Mouse (Mus musculus) spleen, adult 2 months (tissue): Measurements from ENCODE around the gene Lonrf2. TPM values are rescaled to one million over a fixed set of nuclear protein-coding genes. Genes with fewer than 3 reads are reported as not detected.

ENCODE experiments used
- DNase-seq, 2 experiments: peaks; one replicate each; pipeline versions ENCODE4 v3.0.0 to v3.0.0-alpha.2; 2012 to 2021; ENCODE audit warnings: low spot score in 2 of 2, low read depth in 1 of 2
- H3K27ac ChIP-seq: fragments of 200-500 bp; 2 replicates; pipeline ENCODE4 v1.5.1; 2012; ENCODE audit warnings: low read length, inconsistent platforms; ENCODE audit not compliant: insufficient read depth
- H3K27me3 ChIP-seq: fragments of 200-500 bp; 2 replicates; pipeline ENCODE4 v1.6.1; 2012; ENCODE audit warnings: mild to moderate bottlenecking, moderate library complexity, low read length, inconsistent platforms; ENCODE audit not compliant: control insufficient read depth, insufficient read depth
- H3K36me3 ChIP-seq: fragments of 200-500 bp; 2 replicates; pipeline ENCODE4 v1.6.1; 2012; ENCODE audit warnings: mild to moderate bottlenecking, low read length, inconsistent platforms; ENCODE audit not compliant: control insufficient read depth, insufficient read depth
- H3K4me1 ChIP-seq: fragments of 200-500 bp; 2 replicates; pipeline ENCODE4 v1.6.1; 2011; ENCODE audit warnings: inconsistent platforms; ENCODE audit not compliant: control insufficient read depth, insufficient read depth, insufficient read length
- H3K4me3 ChIP-seq: fragments of 200-500 bp; 2 replicates; pipeline ENCODE4 v1.5.1; 2011; ENCODE audit warnings: mild to moderate bottlenecking, inconsistent platforms; ENCODE audit not compliant: insufficient read depth, insufficient read length; ENCODE audit errors: extremely low read depth
- CTCF ChIP-seq: fragments of 200-500 bp; IDR thresholded peaks from 2 replicates; pipeline ENCODE4 v1.5.1; 2011; ENCODE audit warnings: mild to moderate bottlenecking, inconsistent platforms; ENCODE audit not compliant: insufficient read depth, insufficient read length, insufficient replicate concordance; ENCODE audit errors: extremely low read depth
- POLR2A ChIP-seq: fragments of 200-500 bp; IDR thresholded peaks from 2 replicates; pipeline ENCODE4 v1.6.1; 2011; ENCODE audit warnings: low read depth, low read length, inconsistent platforms
- WGBS: fragments of 180-500 bp; shearing (Covaris S2); methylation state at CpG from one replicate; pipeline ENCODE4 v1.1.7; 2018; 5-methylcytosine and 5-hydroxymethylcytosine counted together
- polyA plus RNA-seq: library from polyadenylated mRNA; depleted of rRNA; stranded (reverse); fragments of >200 nt; gene quantifications from 2 replicates; pipeline ENCODE4 v1.2.3, GENCODE M21; 2012; rRNA removed

The Lonrf2 gene
- 0.02 and 0.05 TPM in 2 replicates for polyA plus RNA-seq

DNA sequence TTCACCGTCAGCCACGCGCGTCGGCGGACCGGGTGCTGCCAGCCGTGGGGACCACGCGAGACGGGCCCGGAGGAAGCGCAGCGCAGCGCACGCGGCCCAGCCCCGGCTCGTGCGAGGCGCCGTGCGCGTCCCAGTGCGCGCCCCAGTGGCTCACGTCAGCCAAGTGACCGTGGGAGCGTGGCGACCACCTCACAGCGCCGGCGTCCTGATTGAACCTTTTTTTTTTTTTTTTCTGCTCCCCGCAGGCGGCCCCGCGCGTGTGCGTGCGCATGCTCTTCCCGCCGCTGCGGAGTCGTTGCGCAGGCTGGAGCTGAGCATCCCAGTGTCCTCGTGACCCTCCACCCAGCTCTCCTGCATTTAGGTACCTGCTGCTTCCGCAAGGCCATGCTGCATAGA, at the start of gene Lonrf2:
Lonrf2 (minus strand) TSS at position 235 of the 396 bp plus-strand sequence.
- Histone ChIP-seq H3K4me1 (peaks cover 3% of the 10 kb centered on the region; the same call in 1 of the 2 replicates), H3K27ac (no peak within 1 kb of the TSS), H3K4me3 (no peak within 1 kb of the TSS), H3K36me3 (no peaks in the 10 kb centered on the region), H3K27me3 (peaks cover 7% of the 10 kb centered on the region)
- no peak for TF ChIP-seq CTCF
- no peak for TF ChIP-seq POLR2A
- 4% methylated on average over 47 of the region's 47 CpGs for WGBS
- DNase-seq, result no peak

DNA sequence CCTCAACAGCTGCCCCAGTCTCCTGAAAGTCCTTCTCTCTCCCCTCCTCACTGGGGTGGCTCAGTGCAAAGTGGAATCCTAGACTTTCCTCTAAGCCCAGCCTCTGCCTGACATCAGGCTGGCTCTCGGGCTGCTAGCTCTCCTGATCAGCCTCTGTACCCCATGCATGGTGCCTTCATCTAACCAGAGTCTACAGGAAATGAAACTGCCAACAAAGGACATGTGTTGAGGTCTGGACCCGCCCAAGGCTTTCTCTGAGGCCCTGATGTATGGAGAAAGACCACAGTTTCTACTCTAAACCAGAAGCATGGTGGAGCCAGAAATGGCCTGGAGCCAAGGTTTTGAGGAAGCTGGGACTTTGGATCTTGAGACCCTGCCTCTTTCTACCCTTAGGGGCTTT, 49.4 kb upstream of the Lonrf2 start:
- 8% methylated on average over 2 of the region's 2 CpGs for WGBS
- TF ChIP-seq CTCF (no peak), POLR2A (no peak)
- Histone ChIP-seq H3K4me1 (peaks cover 5% of the 10 kb centered on the region), H3K27me3 (no peaks in the 10 kb centered on the region), H3K36me3 (no peaks in the 10 kb centered on the region), H3K4me3 (no peak overlapping the region), H3K27ac (peak overlapping the region; percentile 33; the same call in 1 of the 2 replicates)
- peak in 1 of 2 experiments; percentile 13 for DNase-seq

DNA sequence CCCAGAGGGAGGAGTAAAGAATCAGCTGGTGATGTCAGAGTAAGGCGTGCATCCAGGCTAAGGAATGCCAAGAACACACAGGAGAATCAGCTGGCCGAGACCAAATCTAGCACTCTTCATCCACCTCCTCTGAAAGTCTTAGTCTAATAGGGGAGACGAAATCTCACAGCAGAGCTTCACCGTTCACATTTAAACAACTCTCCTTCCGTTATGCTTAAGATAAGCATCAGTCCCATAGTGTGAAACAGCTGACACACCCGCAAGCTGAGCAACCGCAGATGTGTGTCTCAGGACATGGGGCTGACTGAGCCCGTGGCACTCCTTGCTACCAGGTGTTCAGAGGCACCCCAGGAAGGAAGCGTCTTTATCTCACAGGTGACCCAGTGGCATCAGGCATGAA, 47.3 kb upstream of the Lonrf2 start:
- no peak for DNase-seq
- Histone ChIP-seq H3K27me3 (no peaks in the 10 kb centered on the region), H3K4me1 (peaks cover 5% of the 10 kb centered on the region), H3K4me3 (no peak overlapping the region), H3K36me3 (no peaks in the 10 kb centered on the region), H3K27ac (no peak overlapping the region)
- no peak for TF ChIP-seq POLR2A
- no peak for TF ChIP-seq CTCF
- WGBS, result 67% methylated on average over 9 of the region's 9 CpGs

DNA sequence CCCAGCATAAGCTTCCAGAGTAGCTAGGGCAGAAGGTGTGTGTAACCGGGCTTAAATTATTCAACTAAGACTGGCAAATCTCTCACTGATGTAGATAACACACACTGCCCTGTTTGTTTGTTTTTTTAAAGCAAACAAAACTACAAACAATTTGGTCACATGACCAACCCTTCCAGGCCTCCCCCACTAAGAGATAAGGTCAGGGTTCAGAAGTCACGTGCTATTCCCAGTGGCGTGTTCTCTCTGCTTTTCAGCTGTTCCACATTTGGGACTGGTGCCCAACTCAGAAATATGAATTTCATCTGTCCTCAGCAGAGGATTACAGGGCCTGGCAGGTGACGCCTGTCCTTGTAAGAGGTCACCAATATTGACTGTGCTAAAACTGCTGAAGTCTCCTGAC, 46.2 kb upstream of the Lonrf2 start:
- H3K4me3 ChIP-seq, result no peak overlapping the region
- H3K27me3 ChIP-seq, result no peaks in the 10 kb centered on the region
- no peaks in the 10 kb centered on the region for H3K36me3 ChIP-seq
- H3K4me1 ChIP-seq, result peaks cover 5% of the 10 kb centered on the region
- TF ChIP-seq CTCF, result no peak
- TF ChIP-seq POLR2A, result no peak
- H3K27ac ChIP-seq, result no peak overlapping the region
- no peak for DNase-seq
- WGBS, result 91% methylated on average over 4 of the region's 4 CpGs

DNA sequence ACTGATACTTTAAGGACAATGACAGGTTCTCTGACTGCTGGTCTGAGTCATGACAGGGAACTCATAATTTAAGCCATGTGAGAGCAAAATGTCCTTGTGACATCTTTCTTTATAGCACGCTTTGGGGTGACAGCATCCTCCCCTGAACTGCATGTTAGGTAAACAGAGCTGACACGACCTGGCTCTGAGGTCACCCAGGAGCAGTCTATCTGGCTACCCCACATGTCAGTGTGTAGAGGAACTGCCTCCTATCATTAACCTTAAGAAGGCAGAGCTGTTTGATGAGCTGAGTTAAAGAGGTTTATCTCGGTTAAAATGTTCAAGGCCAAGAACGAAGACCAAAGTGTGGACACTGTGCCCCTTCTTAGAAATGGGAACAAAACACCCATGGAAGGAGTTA, 44.9 kb upstream of the Lonrf2 start:
- H3K36me3 ChIP-seq, result no peaks in the 10 kb centered on the region
- no peak for DNase-seq
- peaks cover 5% of the 10 kb centered on the region for H3K4me1 ChIP-seq
- no peak for TF ChIP-seq CTCF
- TF ChIP-seq POLR2A, result no peak
- no peak overlapping the region for H3K4me3 ChIP-seq
- no peaks in the 10 kb centered on the region for H3K27me3 ChIP-seq
- 86% methylated on average over 4 of the region's 4 CpGs for WGBS
- no peak overlapping the region for H3K27ac ChIP-seq

DNA sequence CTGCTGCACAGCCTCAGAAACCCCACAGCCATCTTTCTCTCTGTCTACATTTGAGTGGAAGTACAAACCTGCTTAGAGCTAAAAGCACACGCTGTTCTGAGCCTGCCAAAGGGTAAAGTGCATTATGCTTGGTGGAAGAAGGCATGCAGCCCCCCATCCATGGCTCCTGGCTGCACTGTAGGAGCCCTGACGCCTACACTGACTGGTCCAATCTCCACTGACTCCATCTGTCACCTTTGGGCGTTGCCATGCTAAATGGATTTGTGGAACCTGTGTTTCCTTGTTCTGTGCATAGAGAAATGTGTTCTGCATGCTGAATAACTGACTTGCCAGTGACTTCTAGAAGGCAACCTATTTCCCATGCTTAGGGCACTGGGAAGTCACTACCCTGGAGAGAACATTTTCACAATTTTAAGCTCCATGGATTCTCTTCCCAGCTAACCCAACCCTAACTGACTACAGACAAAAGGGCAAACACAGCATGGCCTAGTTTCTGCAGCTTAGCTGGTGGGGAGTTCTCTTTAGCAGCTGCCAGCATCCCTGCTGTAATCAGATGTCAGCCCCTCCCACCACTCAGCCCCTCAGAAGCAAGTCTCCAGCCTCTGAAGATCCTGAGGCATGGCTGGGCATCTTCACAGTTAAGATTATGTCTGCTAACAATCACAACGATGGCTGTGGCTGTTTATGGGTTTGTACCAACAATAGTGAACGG, 40.3 kb upstream of the Lonrf2 start:
- Histone ChIP-seq H3K36me3 (no peaks in the 10 kb centered on the region; the same call in 1 of the 2 replicates), H3K4me3 (no peak overlapping the region), H3K27me3 (no peaks in the 10 kb centered on the region), H3K27ac (no peak overlapping the region), H3K4me1 (no peaks in the 10 kb centered on the region)
- DNase-seq, result no peak
- TF ChIP-seq POLR2A (no peak), CTCF (no peak)
- 75% methylated on average over 5 of the region's 5 CpGs for WGBS

DNA sequence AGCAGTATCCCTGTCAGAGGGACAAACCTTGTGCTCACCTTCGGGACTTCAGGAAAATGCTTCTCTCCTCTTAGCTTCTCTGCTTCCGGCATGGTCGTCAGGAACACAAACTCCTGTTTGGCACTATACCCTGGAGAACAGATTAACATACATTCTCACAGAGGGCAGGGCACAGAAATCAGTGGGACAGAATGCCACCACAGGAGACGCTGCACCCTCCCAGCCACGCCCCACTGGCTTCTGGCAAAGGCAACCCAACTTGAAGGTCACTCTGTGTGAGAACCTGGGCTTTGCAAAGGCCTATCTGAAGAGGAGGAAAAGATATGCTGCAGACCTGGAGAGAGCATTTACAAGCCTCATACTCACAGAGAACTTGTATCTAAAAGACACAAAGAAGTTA, 37.4 kb upstream of the Lonrf2 start:
- Histone ChIP-seq H3K4me1 (no peaks in the 10 kb centered on the region), H3K27me3 (no peaks in the 10 kb centered on the region), H3K36me3 (peaks cover 2% of the 10 kb centered on the region), H3K27ac (no peak overlapping the region), H3K4me3 (no peak overlapping the region)
- 93% methylated on average over 5 of the region's 5 CpGs for WGBS
- no peak for DNase-seq
- TF ChIP-seq CTCF (no peak), POLR2A (no peak)
